Mouse (Mus musculus): Measurements from ENCODE around the gene Vmn2r30. TPM values are rescaled to one million over a fixed set of nuclear protein-coding genes. Genes with fewer than 3 reads are reported as not detected.
"Not testable (repeated sequence)": the region's sequence is repeated elsewhere in the genome, so short reads cannot be mapped to it uniquely, and the experiment has no call there.

Gene Vmn2r30
- total RNA-seq (2022) = not detected

GRCm38 (mm10) chr7:7337509-7337908 lies at the start of gene Vmn2r30:
Gene Vmn2r30 (minus strand): TSS chr7:7337609.
- not testable (repeated sequence) for DNase-seq (ENCODE audit: low spot score)

GRCm38 (mm10) chr7:7374431-7374830 lies 37.0 kb upstream of the Vmn2r30 start, which contains the start of gene Gm45783:
Gene Gm45783 (minus strand): TSS chr7:7374573.
- peak; percentile 6 for DNase-seq (ENCODE audit: low spot score)

GRCm38 (mm10) chr7:7295595-7295994 lies 41.8 kb downstream of the Vmn2r30 start:
- peak; percentile 58 for DNase-seq (ENCODE audit: low spot score)

DNA sequence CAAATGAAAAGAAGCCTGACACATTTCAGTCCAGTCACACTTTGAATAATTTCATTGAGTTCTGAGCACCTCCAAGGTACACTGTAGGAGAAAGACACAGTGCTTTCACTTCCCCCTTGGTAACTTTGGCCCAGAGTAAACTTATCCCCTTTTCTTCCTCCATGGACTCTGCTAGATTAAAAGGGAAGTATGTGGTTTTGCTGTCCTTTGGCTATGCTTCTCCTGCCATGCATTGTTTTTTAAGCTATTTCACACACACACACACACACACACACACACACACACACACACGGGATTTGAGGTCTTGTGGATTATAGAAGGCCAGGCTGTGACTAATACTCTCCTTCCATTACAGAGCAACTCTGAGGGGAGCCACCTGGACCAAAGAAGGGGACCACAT lies 56.0 kb downstream of the Vmn2r30 start:
- DNase-seq (ENCODE audit: low spot score) = peak; percentile 26

- DNase-seq (ENCODE audit: low spot score) = peak; percentile 86
Observed at GRCm38 (mm10) chr7:7277966-7278567, 59.3 kb downstream of the Vmn2r30 start, which contains the start of gene Gm45844. Gene Gm45844 (minus strand): TSS chr7:7278289.

DNA sequence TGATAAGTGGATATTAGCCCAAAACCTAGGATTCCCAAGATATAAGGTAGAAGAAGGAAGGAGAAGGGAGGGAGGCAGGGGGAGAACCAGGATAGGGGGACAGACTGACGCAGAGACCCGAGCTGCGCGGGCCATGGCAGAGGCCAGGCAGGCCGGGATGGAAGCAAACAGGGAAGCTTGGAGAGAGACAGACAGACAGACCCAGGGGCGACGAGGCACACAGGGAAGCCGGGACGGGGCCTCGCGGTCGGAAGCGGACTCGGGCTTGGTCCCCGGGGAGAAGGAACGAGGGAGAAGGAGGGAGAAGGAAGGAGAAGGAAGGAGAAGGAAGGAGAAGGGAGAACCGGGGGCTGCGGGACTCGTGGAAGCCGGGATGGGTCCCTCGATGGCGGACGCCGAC lies 59.9 kb downstream of the Vmn2r30 start:
- DNase-seq (ENCODE audit: low spot score) = not testable (repeated sequence)

Small RNAs within 50 kb of the gene (microRNA-seq; reads per million reads assigned to microRNA genes)
- gene Mir5620 = 2.2 reads per million

Other genes starting within 250 kb of the Vmn2r30 start
- 1 to 10 TPM; 3.2 to 4.4 (median 3.8) TPM for gene Zfp954, start 216.1 kb downstream of the Vmn2r30 start, total RNA-seq (2022)
- gene Zfp773, start 200.9 kb downstream of the Vmn2r30 start, total RNA-seq (2022) = under 1 TPM; 0.27 to 0.43 (median 0.34) TPM
- 1 to 10 TPM; 2.1 to 2.6 (median 2.3) TPM for gene Zfp418, start 166.3 kb downstream of the Vmn2r30 start, total RNA-seq (2022)
- gene Zfp772, start 127.6 kb downstream of the Vmn2r30 start, total RNA-seq (2022) = 1 to 10 TPM; 1.3 to 1.8 (median 1.4) TPM
- under 1 TPM in 1 of 4 experiments, not detected in 3; 0.24 TPM for gene Vmn2r29, start 90.3 kb downstream of the Vmn2r30 start, total RNA-seq (2022)
- gene Gm45844, start 59.3 kb downstream of the Vmn2r30 start, total RNA-seq (2022) = 1 to 10 TPM in 3 of 4 experiments, under 1 TPM in 1; 0.90 to 1.8 (median 1.2) TPM
- gene Clcn4, start 36.8 kb downstream of the Vmn2r30 start, total RNA-seq (2022) = 10 to 100 TPM; 49.4 to 54.8 (median 52.3) TPM
- gene Gm45783, start 37.0 kb upstream of the Vmn2r30 start, total RNA-seq (2022) = not detected
- gene Vmn2r31, start 62.1 kb upstream of the Vmn2r30 start, total RNA-seq (2022) = not detected
- not detected for gene Vmn2r32, start 142.4 kb upstream of the Vmn2r30 start, total RNA-seq (2022)
- not detected for gene Vmn2r33, start 229.2 kb upstream of the Vmn2r30 start, total RNA-seq (2022)